Mouse (Mus musculus) heart, embryonic 16.5 days (tissue): ENCODE measurements around the gene Fars2. TPM values are rescaled to one million over a fixed set of nuclear protein-coding genes. Genes with fewer than 3 reads are reported as not detected.

Experiments
- ATAC-seq: fragments of 200-750 bp; cut with Nextera tagmentation; replicated peaks from 2 replicates; pipeline ENCODE4 v1.8.0; 2017; ENCODE audit warnings: moderate number of reproducible peaks; ENCODE audit not compliant: insufficient read depth, low FRiP score; ENCODE audit errors: extremely low read depth
- H3K27ac ChIP-seq: fragments of 300-500 bp; sonication (generic); 2 replicates; pipeline ENCODE4 v1.5.1; 2014; ENCODE audit warnings: mild to moderate bottlenecking, low read length, control low read depth, moderate library complexity
- H3K27me3 ChIP-seq: fragments of 300-500 bp; sonication (generic); 2 replicates; pipeline ENCODE4 v1.6.1; 2014; ENCODE audit warnings: low read length, mixed read lengths; ENCODE audit not compliant: control insufficient read depth, insufficient read depth
- H3K36me3 ChIP-seq: fragments of 300-500 bp; sonication (generic); 2 replicates; pipeline ENCODE4 v1.6.1; 2014; ENCODE audit not compliant: control insufficient read depth, insufficient read depth
- H3K4me1 ChIP-seq: fragments of 300-500 bp; sonication (generic); 2 replicates; pipeline ENCODE4 v1.6.1; 2014; ENCODE audit warnings: low read length, mixed read lengths; ENCODE audit not compliant: control insufficient read depth, insufficient read depth
- H3K4me2 ChIP-seq: fragments of 300-500 bp; sonication (generic); 2 replicates; pipeline ENCODE4 v1.6.1; 2014; ENCODE audit warnings: low read depth, mild to moderate bottlenecking, control low read depth, low read length
- H3K4me3 ChIP-seq: fragments of 300-500 bp; sonication (generic); 2 replicates; pipeline ENCODE4 v1.5.1; 2014; ENCODE audit warnings: mild to moderate bottlenecking, control low read depth, low read length
- H3K9ac ChIP-seq: fragments of 300-500 bp; sonication (generic); 2 replicates; pipeline ENCODE4 v1.6.1; 2014; ENCODE audit warnings: low read length, control low read depth
- H3K9me3 ChIP-seq: fragments of 300-500 bp; sonication (generic); replicated peaks from 2 replicates; pipeline ENCODE4 v1.6.1; 2016; ENCODE audit warnings: low read length; ENCODE audit not compliant: control insufficient read depth
- WGBS: fragments of 180-500 bp; shearing (Covaris S2); extraction: QIAGEN DNeasy Blood & Tissue Kit; methylation state at CpG from one replicate; pipeline ENCODE4 v1.1.7; 2014; 5-methylcytosine and 5-hydroxymethylcytosine counted together
- polyA plus RNA-seq: library from polyadenylated mRNA; unstranded; fragments of >200 nt; fragmentation: Nextera tagmentation; extraction: Ambion mirVana; gene quantifications from 2 replicates; pipeline ENCODE4 v1.2.1, GENCODE M21; 2015

Fars2 gene
- polyA plus RNA-seq, 1 experiment from 2014 or later = 71.5 TPM

- Histone ChIP-seq H3K4me2 (no peak overlapping the region), H3K36me3 (no peaks in the 10 kb centered on the region), H3K27ac (no peak overlapping the region), H3K4me3 (no peak overlapping the region), H3K9ac (no peak overlapping the region), H3K27me3 (no peaks in the 10 kb centered on the region), H3K9me3 (peaks cover 7% of the 10 kb centered on the region), H3K4me1 (peaks cover 3% of the 10 kb centered on the region; the same call in 1 of the 2 replicates)
- 56% methylated on average over 2 of the region's 2 CpGs for WGBS
- ATAC-seq = no peak
These were observed 376.1 kb downstream of the Fars2 start for GRCm38 (mm10) chr13:36493294-36493693.

GRCm38 (mm10) chr13:36493762-36494161 lies 376.6 kb downstream of the Fars2 start:
- peaks cover 7% of the 10 kb centered on the region for H3K9me3 ChIP-seq
- peaks cover 3% of the 10 kb centered on the region; the same call in 1 of the 2 replicates for H3K4me1 ChIP-seq
- no peaks in the 10 kb centered on the region for H3K27me3 ChIP-seq
- H3K27ac ChIP-seq = no peak overlapping the region
- H3K4me3 ChIP-seq = no peak overlapping the region
- H3K4me2 ChIP-seq = no peak overlapping the region
- no peak for ATAC-seq
- no peaks in the 10 kb centered on the region for H3K36me3 ChIP-seq
- WGBS = 83% methylated on average over 7 of the region's 7 CpGs
- no peak overlapping the region for H3K9ac ChIP-seq

- 83% methylated on average over 2 of the region's 2 CpGs for WGBS
- Histone ChIP-seq H3K36me3 (no peaks in the 10 kb centered on the region), H3K27ac (no peak overlapping the region), H3K4me2 (no peak overlapping the region), H3K9me3 (peaks cover 7% of the 10 kb centered on the region), H3K9ac (no peak overlapping the region), H3K4me1 (no peaks in the 10 kb centered on the region), H3K27me3 (no peaks in the 10 kb centered on the region), H3K4me3 (no peak overlapping the region)
- ATAC-seq = no peak
These were observed 378.8 kb downstream of the Fars2 start for GRCm38 (mm10) chr13:36495980-36496379.

- no peak overlapping the region for H3K9ac ChIP-seq
- H3K36me3 ChIP-seq = no peaks in the 10 kb centered on the region
- H3K4me3 ChIP-seq = no peak overlapping the region
- 44% methylated on average over 4 of the region's 4 CpGs for WGBS
- H3K9me3 ChIP-seq = peaks cover 7% of the 10 kb centered on the region
- H3K27ac ChIP-seq = no peak overlapping the region
- H3K27me3 ChIP-seq = no peaks in the 10 kb centered on the region
- no peaks in the 10 kb centered on the region for H3K4me1 ChIP-seq
- no peak for ATAC-seq
- no peak overlapping the region for H3K4me2 ChIP-seq
These were observed 380.1 kb downstream of the Fars2 start for GRCm38 (mm10) chr13:36497346-36497745.

GRCm38 (mm10) chr13:36500370-36500905 lies 383.2 kb downstream of the Fars2 start:
- WGBS = 78% methylated on average over 4 of the region's 4 CpGs
- ATAC-seq = no peak

GRCm38 (mm10) chr13:36503551-36503950 lies 386.3 kb downstream of the Fars2 start:
- WGBS = 50% methylated on average over 3 of the region's 3 CpGs
- ATAC-seq = no peak

More at GRCm38 (mm10) chr13:36500370-36500905, 383.2 kb downstream of the Fars2 start:
- peaks cover 6% of the 10 kb centered on the region for H3K9me3 ChIP-seq
- H3K4me1 ChIP-seq = peaks cover 5% of the 10 kb centered on the region; the same call in 1 of the 2 replicates
- no peaks in the 10 kb centered on the region for H3K36me3 ChIP-seq
- H3K27ac ChIP-seq = no peak overlapping the region
- no peak overlapping the region for H3K4me2 ChIP-seq
- no peak overlapping the region for H3K9ac ChIP-seq
- H3K27me3 ChIP-seq = no peaks in the 10 kb centered on the region
- no peak overlapping the region for H3K4me3 ChIP-seq

GRCm38 (mm10) chr13:36503991-36504390 lies 386.8 kb downstream of the Fars2 start:
- Histone ChIP-seq H3K9me3 (no peaks in the 10 kb centered on the region), H3K27me3 (no peaks in the 10 kb centered on the region), H3K4me2 (no peak overlapping the region), H3K9ac (no peak overlapping the region), H3K4me1 (peaks cover 12% of the 10 kb centered on the region; the same call in 1 of the 2 replicates), H3K36me3 (no peaks in the 10 kb centered on the region), H3K4me3 (no peak overlapping the region), H3K27ac (no peak overlapping the region)
- no peak for ATAC-seq
- 67% methylated on average over 7 of the region's 7 CpGs for WGBS

More at GRCm38 (mm10) chr13:36503551-36503950, 386.3 kb downstream of the Fars2 start:
- H3K4me2 ChIP-seq = no peak overlapping the region
- H3K36me3 ChIP-seq = no peaks in the 10 kb centered on the region
- no peak overlapping the region for H3K4me3 ChIP-seq
- H3K4me1 ChIP-seq = peaks cover 12% of the 10 kb centered on the region; the same call in 1 of the 2 replicates
- no peaks in the 10 kb centered on the region for H3K9me3 ChIP-seq
- H3K27me3 ChIP-seq = no peaks in the 10 kb centered on the region
- no peak overlapping the region for H3K27ac ChIP-seq
- H3K9ac ChIP-seq = no peak overlapping the region

GRCm38 (mm10) chr13:36505730-36506129 lies 388.5 kb downstream of the Fars2 start:
- Histone ChIP-seq H3K27me3 (no peaks in the 10 kb centered on the region), H3K27ac (no peak overlapping the region), H3K4me1 (peaks cover 12% of the 10 kb centered on the region; the same call in 1 of the 2 replicates), H3K4me3 (no peak overlapping the region), H3K9ac (no peak overlapping the region), H3K36me3 (no peaks in the 10 kb centered on the region), H3K4me2 (no peak overlapping the region), H3K9me3 (no peaks in the 10 kb centered on the region)
- WGBS = 84% methylated on average over 6 of the region's 6 CpGs
- ATAC-seq = no peak

- peaks cover 12% of the 10 kb centered on the region; the same call in 1 of the 2 replicates for H3K4me1 ChIP-seq
- WGBS = 44% methylated on average over 5 of the region's 5 CpGs
- ATAC-seq = no peak
These were observed 389.1 kb downstream of the Fars2 start for GRCm38 (mm10) chr13:36506315-36506714.

More at GRCm38 (mm10) chr13:36506315-36506714, 389.1 kb downstream of the Fars2 start:
- no peaks in the 10 kb centered on the region for H3K36me3 ChIP-seq
- no peaks in the 10 kb centered on the region for H3K27me3 ChIP-seq
- H3K9ac ChIP-seq = no peak overlapping the region
- no peak overlapping the region for H3K27ac ChIP-seq
- no peak overlapping the region for H3K4me2 ChIP-seq
- no peaks in the 10 kb centered on the region for H3K9me3 ChIP-seq
- H3K4me3 ChIP-seq = no peak overlapping the region
